Mouse (Mus musculus) thymus, postnatal 25 days (tissue): ENCODE results near the gene Sim2.

Source experiments
- DNase-seq: peaks from one replicate; pipeline ENCODE4 v3.0.0; 2022

Gene Sim2

DNA sequence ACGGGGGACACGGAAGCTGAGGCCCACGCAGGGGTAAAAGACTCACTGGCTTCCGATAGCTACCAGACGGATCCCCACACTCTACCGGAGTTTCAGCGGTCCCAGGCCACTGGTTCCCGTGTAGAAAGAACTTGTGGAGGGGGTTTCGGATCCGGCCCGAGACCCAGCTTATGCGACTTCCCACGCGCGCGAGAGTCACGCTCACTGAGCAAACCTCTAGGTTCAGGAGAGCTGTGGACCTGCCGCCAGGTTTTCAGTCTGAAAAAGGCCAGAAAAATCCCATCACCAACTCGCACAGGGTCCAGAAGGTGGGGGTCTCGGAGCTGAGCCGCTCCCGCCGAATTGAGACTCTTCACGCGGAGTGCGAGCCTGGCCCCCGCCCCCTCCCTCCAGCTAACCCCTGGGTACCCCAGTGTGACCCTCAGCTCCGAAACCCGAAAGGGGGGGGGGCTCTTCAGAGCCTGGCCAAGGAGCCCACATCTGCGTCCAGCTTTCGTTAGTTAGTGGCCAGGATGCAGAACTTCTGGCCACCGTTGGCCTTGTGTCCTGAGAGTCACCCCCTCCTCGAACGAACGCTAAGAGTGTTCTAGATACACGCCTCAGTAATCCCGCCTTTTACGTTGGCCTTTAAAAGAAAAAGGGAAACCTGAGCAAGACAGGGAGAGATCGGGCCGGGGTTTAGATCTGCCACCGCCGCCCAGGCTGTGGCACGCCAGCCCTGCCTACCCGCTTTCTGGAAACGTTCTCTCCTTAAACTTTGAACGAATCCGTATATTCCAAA, 5.5 kb upstream of the Sim2 start:
- no peak for DNase-seq

DNA sequence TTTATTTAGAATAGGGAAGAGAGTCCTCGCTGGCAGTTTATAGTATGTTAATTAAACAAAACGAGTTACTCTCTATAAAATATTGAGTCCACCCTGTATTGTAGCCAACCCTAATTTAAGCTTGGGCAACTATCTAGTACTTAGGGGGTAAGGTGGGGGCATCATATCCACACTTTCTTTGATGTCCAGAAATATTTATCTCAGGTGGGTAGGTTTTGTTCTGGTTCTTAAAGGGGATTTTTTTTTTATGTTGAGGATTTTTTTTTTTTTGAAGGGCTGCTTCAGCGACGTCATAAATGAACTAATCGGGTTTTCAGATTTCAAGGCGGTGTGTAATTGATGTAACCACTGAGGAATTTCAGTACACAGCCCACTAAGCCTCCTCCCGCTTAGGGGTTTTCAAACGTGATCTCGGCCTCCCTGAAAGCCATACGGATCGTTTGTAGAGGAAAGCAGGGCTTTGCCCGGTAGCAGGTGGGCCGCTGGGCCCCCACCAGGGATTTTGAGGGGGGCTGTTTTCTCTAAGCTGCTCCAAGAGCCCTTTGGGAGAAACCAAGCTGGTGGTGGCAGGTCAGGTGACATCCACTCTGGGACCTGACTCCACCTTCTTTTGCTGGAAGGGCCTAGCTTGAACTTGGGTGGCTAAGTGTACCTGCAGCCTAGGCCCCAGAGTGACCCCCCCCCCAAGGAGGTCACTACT, 4.7 kb upstream of the Sim2 start:
- DNase-seq: no peak

DNA sequence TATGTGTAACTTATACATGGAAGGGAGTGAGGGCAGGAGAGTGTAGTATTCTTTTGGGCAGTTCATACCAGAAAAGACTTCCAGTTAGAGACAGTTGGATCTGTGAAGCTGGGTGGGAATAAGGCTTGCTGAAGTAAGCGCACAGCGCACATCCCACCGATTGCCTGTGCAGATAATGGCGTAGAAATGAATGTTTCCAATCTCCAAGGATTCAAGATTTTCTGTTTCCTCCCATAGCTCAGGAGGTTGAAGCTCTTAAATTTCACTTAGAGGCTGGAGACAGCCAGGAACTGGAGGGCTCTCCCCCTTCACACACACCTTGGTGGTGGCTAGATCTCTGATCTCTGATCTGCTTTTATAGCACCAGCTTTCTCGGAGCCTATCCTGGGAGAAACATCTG, 3.1 kb upstream of the Sim2 start:
- no peak for DNase-seq

DNA sequence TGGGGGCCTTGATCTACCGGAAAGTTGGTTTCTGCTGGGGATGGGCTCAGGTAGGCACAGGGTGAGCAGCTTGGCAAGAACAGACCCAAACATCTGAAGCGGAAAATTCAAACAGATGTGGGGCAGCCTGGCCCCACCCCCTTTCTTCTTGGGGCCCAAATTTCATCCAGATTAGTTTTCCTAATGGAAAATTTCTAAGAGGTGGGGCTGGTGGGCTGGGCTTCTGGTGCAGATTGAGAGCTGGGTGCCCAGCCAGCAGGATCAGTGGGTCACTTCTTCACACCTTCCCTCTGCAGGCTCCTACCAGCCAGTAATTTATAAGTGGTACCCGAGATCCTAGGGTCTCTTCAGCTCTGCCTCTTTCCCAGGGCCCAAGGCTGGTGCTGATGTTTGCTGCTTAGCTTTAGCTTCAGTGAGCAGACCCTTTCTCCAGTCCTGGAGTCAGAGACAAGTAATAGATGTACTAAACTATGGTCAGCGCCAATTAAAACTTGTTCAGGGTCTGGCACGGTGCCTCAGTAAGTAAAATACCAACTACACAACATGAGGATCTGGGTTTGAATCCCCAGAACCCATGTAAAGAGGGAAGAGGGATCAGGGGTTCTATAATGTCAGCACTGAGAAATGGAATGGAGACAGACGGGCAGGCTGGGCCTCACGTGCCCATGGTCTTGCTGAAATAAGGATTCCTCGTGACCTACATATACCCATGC, 2.6 kb upstream of the Sim2 start:
- no peak for DNase-seq

DNA sequence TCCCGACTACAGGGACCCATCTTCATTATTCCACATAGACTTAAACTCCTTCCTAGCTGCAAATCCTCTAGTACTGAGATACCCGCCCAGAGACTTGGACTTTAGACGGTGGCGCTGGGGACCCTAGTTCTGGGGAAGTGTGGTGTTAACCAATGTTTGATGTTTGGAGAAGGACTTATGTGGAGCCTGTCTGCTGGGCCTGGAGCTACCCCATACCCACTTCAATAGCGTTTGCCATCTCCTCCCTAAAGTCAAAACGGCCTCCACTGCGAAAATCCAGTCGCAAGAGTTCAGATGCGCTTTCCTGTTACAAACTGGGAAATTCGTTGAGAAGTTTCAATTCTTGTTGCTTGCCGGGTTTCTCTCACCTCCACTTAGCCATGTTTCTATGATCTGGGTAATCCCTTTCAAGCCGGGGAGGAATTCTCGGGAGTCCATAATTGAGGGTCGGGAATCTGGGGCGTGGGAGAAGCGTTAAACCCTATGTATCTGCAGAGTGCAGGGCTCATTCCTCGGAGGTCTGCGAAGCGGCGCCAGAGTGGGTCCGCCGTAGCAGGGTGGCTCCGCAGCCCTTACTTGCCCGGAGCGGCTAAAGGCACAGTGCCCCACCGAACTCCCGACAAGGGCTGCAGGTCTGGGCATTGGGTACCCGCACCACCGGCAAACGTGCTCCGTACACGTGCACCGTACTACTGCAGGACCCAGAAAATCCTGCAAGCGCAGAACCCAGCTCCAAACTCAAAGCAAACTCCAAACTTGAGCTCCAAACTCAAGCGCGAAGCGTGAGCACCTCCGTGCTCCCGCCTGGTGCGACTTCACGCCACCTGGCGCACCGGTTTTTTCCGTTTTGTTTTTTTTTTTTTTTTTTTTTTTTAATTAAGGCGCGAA, 1.5 kb upstream of the Sim2 start:
- DNase-seq: no peak

DNA sequence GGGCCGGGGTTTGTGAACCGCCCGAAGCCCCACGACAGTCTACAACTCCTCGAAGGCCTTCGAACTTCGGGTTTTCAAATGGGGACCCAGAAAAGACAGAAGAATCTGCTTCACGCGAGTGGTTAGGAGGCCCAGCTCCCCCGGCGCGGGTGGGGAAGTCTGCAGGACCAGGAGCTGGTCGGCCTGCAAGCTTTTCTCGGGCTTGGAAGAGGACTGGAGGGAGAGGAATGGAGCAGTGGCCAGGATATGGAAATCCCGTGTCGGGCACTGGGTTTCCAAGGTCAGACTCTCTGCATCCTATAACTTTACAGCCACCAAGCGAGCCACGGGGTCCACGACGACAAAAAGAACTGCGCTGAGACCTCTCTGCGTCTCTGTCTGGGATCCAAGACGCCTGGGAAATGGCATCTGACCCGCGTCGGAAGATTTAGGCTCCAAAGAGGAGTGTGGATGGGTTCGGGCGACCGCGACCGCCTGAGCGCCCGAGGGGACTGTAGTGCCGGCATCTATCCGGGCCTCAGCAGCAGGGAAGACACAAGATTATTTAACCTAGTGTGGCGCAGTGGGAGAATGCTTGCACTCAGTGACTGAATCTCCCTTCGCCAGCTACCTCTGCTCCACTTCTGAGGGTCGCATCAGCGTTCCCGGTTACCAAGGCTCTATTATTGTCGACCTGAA, 744 bp upstream of the Sim2 start:
- no peak for DNase-seq

DNA sequence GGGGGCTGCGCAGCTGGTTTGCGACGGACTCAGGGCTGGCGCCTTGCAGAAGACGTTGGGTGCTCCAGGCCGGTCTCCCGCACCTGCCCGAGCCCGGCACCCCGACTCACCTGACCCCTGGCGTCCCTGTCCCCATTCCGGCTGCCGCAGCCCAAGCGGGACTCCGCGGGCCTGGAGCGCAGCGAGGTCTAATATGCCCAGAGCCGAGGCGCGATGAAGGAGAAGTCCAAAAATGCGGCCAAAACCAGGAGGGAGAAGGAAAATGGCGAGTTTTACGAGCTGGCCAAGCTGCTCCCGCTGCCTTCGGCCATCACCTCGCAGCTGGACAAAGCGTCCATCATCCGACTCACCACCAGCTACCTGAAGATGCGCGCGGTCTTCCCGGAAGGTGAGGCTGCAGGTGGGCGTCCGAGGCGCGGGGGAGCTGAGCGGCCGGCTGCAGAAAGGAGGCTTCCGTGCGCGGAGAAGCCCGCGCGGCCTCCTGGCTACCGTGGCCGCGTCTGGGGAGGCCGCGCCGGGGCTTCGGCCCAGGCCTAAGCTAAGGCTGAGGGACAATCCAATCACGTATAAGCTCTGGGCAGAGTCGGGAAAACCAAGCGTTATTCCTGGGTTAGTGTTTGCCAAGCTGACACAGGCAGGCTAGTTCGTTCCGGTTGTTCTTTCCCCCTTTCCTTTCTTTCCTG, 1.0 kb downstream of the Sim2 start:
- DNase-seq: no peak

DNA sequence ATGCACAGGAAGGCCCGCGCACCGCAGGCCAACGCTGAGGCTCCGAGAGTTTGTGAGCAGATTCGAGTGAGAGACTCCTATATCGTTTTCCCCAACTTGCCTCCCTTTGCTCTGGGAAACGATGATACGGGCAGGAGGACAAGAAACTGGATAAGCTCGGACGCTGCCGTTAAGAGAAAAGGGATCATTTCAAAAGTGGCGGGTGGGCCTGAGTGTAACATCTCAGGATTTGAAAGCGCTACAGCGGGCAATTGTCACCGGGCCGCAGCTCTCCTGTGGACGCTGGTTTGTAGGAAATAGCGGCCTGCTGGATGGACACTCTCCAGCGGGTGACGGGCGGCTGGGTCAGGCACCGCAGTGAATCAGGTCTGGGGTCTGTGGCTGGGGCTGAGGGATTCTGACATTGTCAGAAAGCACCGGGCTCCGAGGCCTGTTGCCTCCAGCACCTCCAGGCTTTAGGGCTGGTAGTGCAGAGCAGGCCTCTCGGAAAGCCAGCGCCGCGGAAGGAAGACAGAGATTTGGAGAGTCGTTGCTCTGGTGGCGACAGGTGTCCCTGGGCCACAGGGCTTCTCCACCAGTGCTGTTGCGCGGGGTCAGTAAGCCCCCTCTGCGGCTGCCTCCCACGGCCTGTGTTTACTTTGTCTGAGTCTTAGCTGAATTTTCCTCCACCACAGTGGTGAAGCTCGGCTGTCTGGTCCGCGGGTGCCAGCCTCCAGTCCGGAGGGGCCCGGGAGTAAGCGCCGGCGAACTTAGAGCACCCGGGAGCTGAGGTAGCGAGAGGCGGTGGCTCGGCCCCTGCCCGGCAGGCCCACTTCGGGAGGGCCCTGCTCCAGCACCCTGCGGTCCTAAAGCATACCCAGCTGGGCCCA, 2.2 kb downstream of the Sim2 start:
- DNase-seq: no peak

DNA sequence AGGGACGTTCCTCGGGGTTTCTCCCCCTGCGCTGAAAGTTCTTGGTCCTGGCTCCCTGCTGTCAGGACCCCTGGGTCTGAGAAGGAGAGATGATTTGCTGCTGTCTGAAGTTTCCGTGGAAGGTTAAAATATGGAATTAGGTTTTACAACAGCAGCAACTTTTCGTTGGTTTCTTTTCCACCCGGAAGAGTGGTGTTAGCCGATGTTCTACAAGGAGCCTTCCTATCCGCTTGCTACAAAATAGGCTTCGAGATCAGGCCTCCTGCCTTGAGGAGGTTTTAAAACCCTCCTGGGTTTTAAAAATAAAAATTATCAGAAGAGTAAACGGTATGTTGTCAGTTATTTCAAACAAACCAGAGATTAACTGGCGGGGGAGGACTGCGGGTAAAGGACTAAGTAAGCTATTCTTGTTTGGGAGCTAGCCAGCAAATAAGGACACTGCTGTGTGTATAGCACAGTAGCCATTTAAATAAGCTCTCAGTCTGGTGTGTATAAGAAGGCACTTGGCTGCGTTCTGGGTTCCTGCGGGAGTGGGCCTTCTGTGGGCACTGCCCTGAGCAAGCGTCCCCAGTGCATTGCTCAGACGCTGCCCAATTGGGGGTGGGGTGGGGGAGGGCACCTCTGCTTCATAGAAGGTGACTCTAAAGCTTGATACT, 3.0 kb downstream of the Sim2 start:
- no peak for DNase-seq

DNA sequence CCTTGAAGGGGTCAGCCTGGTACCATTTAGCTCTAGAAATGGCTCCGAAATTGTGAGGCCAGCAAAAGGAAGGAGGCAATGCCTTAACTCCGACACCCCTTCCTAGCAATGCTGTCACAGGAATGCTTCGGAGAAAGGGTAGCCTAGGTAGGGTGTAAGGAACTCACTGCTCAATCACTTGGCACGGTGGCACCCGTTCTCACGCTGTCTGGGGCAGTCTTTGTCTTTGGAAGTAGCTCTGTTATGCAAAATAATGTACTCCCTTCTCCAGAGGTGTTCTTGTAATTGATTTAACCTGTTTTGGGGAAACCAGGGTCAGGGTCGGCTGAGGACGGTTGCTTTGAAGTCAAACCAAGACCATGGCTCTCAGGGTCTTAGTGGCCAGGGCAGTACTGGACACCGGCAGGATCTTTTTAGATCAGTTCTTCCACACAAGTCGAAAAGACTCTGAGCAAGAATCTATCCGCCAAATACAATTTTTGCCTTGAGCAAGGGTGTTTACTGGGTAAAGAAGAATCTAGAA, 3.6 kb downstream of the Sim2 start:
- DNase-seq: no peak

DNA sequence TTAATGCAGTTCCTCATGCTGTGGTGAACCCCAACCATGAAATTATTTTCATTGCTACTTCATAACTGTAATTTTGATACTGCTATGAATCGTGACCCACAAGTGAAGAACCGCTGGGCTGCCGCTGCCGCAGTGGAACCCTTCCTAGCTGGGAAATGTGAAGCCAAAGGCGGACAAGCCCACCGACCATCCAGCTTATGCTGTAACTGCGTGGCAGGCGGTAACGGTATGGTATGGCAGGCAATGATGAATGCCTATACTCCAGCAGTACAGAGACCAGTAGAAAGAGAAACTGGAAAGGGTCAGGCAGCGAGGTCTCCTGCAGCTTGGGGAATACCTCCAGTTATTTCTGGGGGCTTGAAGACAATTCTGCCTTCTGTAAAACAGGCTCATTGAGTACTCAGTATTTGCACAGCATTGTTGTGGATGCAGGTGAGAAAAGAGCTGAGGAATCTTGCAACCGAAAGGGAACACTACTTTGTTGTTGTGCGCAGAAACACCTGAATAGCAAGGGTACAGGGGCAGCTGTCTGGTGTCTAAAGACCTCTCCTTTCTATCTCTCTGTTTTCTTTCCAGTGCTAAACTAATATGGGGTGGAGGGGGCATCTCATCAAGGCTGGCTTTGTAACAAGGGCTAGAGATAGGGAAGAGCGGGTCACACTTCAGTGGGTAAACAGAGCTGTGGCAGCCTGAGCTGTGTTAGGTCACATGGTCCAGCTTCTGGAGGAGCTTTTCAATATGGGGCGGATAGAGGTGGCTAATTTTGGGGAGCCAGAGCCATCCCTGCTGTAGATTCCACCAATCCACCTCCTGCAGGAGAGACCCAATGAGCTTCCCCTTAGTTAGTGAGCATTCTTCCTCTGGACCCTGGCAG, 4.3 kb downstream of the Sim2 start:
- no peak for DNase-seq

DNA sequence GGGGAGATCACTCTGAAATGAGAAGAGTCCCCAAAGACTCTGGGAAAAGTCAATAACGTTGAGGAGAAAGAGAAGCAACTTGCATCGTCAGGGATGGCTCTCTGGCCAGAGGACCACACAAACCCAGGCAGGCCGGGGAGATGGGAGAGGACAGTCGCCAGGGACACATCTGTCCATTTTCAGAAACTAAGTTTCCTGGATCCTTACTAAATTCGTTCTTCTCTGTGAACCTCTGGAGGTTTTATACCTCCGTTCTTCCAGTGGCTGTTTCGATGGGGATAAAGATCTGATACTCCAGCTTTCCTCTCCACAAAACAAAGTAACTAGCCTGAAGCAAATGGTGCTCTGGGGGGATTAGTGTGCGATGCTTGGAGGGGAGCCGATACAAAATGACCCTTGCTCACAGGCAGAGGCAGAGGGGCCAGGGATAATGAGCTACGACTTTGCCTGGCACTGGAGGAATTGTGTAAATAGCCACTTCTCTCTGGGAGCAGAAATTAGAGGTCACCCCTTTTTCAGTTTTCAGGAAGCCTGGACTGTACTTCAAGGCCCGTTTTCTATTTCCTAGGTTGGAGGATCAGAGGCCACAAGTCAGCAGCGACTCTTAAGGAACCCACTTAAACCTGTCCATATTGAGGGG, 7.9 kb downstream of the Sim2 start:
- DNase-seq: no peak

DNA sequence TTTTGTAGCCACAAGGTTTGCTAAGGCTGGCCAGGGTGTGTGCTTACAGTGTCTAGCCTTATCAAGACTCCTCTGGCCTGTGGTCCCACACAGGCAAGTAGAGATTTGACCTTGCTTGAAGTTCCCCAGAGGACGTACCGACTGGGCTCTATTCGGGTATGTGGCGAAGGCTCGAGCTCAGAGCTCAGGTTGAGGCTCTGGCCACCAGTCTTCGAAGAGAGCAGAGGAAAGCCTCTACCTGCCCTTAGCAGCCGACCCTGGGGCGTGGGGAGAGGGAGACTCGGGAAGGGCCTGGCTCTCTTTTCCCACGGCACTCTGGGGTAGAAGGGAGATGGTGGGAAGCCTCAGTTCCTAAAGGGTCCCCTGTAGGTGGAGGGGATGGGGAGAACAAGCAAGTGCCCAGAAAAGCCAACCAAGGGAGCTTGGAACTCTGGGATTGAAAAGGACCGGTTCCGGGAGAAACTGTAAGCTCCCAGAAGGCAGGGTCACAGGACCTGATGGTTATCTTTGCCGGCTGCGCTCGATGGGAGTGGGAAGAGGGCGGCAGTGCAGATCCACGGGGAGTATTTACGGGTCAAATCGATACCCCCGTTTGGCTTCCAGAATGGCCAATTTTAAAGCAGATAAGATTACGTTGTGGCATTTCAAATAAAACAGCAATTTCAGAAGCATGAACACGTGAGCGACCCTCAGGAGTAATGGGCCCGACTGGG, 8.6 kb downstream of the Sim2 start:
- no peak for DNase-seq

DNA sequence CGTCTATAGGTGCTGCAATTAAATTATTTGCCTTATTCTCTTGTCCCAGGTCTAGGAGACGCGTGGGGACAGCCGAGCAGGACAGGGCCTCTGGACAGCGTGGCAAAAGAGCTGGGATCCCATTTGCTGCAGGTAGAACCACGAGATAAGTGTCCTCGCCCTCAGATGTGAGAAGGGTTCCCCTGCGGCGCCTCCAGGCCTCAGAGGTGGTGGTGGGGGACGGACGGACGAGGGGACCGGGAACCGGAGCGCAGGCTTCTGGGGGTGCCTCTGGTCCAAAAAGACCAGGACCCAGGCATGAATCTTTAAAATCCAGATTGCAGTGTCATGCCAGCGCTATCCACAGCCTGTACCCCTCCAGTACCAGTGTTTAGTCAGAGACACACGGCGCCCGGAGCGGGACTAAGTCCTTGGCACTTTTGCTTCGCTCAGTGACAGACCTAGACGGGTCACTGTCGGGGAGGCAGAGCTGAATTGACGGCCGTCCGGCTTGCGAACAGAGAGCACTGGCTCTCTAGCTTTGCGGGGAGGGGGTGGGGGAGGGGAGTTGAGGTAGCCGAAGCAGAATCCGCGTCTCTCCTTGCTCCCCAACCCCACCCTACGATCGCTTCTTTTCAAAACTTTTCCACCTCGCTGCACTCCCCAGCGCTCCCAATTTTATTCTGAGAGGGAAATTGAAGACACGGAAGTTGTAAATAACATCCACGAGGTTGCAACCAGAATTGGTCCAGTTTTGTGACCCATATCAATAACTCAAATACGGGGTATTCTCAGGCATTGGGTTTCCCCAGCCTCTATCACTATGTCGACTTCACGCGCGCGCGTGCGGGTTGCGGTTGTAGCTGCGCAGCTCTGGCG, 9.7 kb downstream of the Sim2 start:
- DNase-seq: no peak

DNA sequence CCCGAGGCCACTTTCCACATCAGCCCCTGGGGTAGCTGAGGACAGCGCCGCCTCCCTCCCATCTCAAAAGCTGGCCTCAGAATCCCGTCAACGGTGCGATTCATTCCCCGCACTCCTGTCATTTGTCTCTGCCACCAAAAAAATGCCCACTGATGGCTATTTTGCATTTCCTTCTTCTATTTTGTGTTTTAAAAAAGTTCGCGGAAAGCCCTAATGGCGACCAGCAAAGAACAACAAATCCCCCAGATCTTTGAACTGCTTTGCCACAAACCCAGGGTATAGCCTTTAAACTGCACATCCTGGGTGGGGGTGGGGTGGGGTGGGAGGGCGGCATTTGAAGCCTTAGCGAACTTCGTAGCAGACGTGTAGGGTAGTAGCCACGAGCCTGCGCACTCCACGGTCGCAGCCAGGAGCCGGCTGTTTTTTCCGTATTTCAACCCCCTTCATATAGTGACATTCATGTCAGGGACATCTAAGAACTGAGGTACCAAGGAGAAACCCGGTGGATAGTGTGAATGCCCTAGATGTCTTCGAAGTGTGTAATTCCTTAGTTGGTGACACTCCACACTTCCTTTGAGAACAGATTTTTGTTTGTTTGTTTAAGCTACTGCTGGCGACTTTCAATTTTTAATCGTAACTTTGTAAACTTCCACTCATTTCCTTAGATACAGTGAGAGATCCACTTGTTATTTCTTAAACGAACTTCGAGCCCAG, 10.5 kb downstream of the Sim2 start:
- DNase-seq: no peak

DNA sequence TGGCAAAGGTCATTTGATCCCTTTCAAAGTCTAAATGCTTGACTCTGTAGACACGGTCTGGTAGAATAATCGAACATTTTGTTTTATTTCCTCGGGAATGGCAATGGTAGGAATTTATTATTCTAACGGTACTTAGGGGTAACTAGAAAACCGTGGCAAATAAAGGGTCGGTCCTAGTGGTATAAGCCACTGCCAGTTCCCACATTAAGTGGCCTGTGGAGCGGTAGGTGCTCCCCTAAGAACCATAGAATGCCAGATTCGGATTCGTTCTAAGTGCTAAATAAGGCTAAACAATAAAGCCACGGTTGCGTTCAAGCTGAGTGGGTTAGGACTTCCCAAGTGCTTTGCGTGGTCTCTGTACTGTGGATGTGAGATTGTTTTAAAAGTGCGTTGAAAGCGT, 11.7 kb downstream of the Sim2 start:
- DNase-seq: no peak
